Mouse (Mus musculus): ENCODE measurements around the gene Ank2.

GRCm38 (mm10) chr3:126918805-126919473 lies 580.2 kb downstream of the Ank2 start:
- no peak for TF ChIP-seq CTCF (IDR thresholded peaks at IDR 0.05; ENCODE audit: borderline replicate concordance, control insufficient read depth, extremely low read depth, insufficient read depth, low read length, poor library complexity)
- TF ChIP-seq POLR2A (IDR thresholded peaks at IDR 0.05; ENCODE audit: control insufficient read depth, extremely low read depth, insufficient read depth, low read length, poor library complexity), result no peak

All from thymus, adult 2 months (tissue).